Mouse (Mus musculus) hindbrain, embryonic 11.5 days (tissue): ENCODE data around the gene Ufd1. TPM values are rescaled to one million over a fixed set of nuclear protein-coding genes. Genes with fewer than 3 reads are reported as not detected.
A peak's percentile ranks its signal among the peaks of the same experiment; 100 is the strongest.
"Not testable (repeated sequence)": the region's sequence is repeated elsewhere in the genome, so short reads cannot be mapped to it uniquely, and the experiment has no call there.

Experiments
- ATAC-seq: fragments of 200-750 bp; cut with Nextera tagmentation; 2 replicates; pipeline ENCODE4 v1.8.0; 2017; ENCODE audit warnings: mild to moderate bottlenecking, moderate TSS enrichment, moderate library complexity; ENCODE audit not compliant: low FRiP score
- DNase-seq: peaks from one replicate; pipeline ENCODE4 v3.0.0-alpha.2; 2015; ENCODE audit warnings: low spot score
- H3K27ac ChIP-seq: fragments of 300-500 bp; sonication (generic); 2 replicates; pipeline ENCODE4 v1.5.1; 2014; ENCODE audit warnings: mild to moderate bottlenecking, low read depth, low read length
- H3K27me3 ChIP-seq: fragments of 300-500 bp; sonication (generic); 2 replicates; pipeline ENCODE4 v1.6.1; 2014; ENCODE audit warnings: mild to moderate bottlenecking, low read length, moderate library complexity, mixed read lengths; ENCODE audit not compliant: control insufficient read depth, insufficient read depth
- H3K36me3 ChIP-seq: fragments of 300-500 bp; sonication (generic); 2 replicates; pipeline ENCODE4 v1.6.1; 2014; ENCODE audit warnings: mild to moderate bottlenecking, low read length, moderate library complexity, mixed read lengths; ENCODE audit not compliant: control insufficient read depth, insufficient read depth
- H3K4me1 ChIP-seq: fragments of 300-500 bp; sonication (generic); replicated peaks from 2 replicates; pipeline ENCODE4 v1.6.1; 2014; ENCODE audit warnings: low read length, mixed read lengths; ENCODE audit not compliant: control insufficient read depth, insufficient read depth
- H3K4me2 ChIP-seq: fragments of 300-500 bp; sonication (generic); replicated peaks from 2 replicates; pipeline ENCODE4 v1.6.1; 2014; ENCODE audit warnings: mild to moderate bottlenecking, low read depth, low read length
- H3K4me3 ChIP-seq: fragments of 300-500 bp; sonication (generic); 2 replicates; pipeline ENCODE4 v1.5.1; 2014; ENCODE audit warnings: low read depth, low read length
- H3K9ac ChIP-seq: fragments of 300-500 bp; sonication (generic); 2 replicates; pipeline ENCODE4 v1.6.1; 2014; ENCODE audit warnings: low read depth, low read length
- H3K9me3 ChIP-seq: fragments of 300-500 bp; sonication (generic); 2 replicates; pipeline ENCODE4 v1.6.1; 2016; ENCODE audit warnings: low read length; ENCODE audit not compliant: control insufficient read depth
- WGBS: fragments of 180-500 bp; shearing (Covaris S2); extraction: QIAGEN DNeasy Blood & Tissue Kit; methylation state at CpG from one replicate; pipeline ENCODE4 v1.1.7; 2014; 5-methylcytosine and 5-hydroxymethylcytosine counted together
- polyA plus RNA-seq: library from polyadenylated mRNA; unstranded; fragments of >200 nt; fragmentation: Nextera tagmentation; extraction: Ambion mirVana; gene quantifications from 2 replicates; pipeline ENCODE4 v1.2.1, GENCODE M21; 2014

Gene Ufd1
- polyA plus RNA-seq, 1 experiment from 2014 or later = 96.1 TPM

DNA sequence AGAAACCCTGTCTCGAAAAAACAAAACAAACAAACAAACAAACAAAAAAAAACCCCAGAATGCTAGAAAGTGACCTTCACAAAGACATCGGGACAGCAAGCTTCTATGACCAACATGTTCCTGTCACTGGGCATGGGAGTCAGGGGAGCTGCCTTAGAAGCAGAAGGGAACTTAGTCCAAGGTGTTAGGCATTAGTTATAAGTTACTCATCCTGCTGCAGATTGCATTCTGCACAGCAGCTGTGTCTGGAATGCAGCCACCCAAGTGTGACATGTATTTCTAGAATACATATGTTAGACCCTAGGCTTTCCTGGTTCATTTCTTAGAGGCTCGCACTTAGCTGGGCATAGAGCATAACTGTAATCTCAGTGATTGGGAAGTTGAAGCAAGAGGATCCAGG lies 17.1 kb downstream of the Ufd1 start:
- DNase-seq (no peak), ATAC-seq (no peak)
- H3K4me2 ChIP-seq = no peak overlapping the region
- no peak overlapping the region for H3K4me3 ChIP-seq
- no peaks in the 10 kb centered on the region for H3K4me1 ChIP-seq
- 93% methylated on average over 3 of the region's 3 CpGs for WGBS
- H3K27ac ChIP-seq = no peak overlapping the region
- H3K27me3 ChIP-seq = no peaks in the 10 kb centered on the region
- H3K36me3 ChIP-seq = peaks cover 6% of the 10 kb centered on the region; the same call in 1 of the 2 replicates
- H3K9me3 ChIP-seq = no peaks in the 10 kb centered on the region
- H3K9ac ChIP-seq = no peak overlapping the region

- no peak for ATAC-seq
- no peaks in the 10 kb centered on the region for H3K4me1 ChIP-seq
- H3K4me2 ChIP-seq = no peak overlapping the region
- H3K9me3 ChIP-seq = no peaks in the 10 kb centered on the region
- DNase-seq = no peak
- H3K27ac ChIP-seq = no peak overlapping the region
- no peaks in the 10 kb centered on the region for H3K27me3 ChIP-seq
- H3K9ac ChIP-seq = no peak overlapping the region
- H3K36me3 ChIP-seq = peaks cover 6% of the 10 kb centered on the region; the same call in 1 of the 2 replicates
- no peak overlapping the region for H3K4me3 ChIP-seq
- WGBS = 94% methylated on average over 6 of the region's 6 CpGs
These were observed 17.5 kb downstream of the Ufd1 start for GRCm38 (mm10) chr16:18829102-18829501.

GRCm38 (mm10) chr16:18833486-18833885 lies 21.9 kb downstream of the Ufd1 start:
- Histone ChIP-seq H3K36me3 (no peaks in the 10 kb centered on the region; the same call in 1 of the 2 replicates), H3K27me3 (no peaks in the 10 kb centered on the region), H3K9ac (no peak overlapping the region), H3K4me2 (no peak overlapping the region), H3K27ac (no peak overlapping the region), H3K9me3 (no peaks in the 10 kb centered on the region), H3K4me1 (no peaks in the 10 kb centered on the region), H3K4me3 (no peak overlapping the region)
- ATAC-seq = no peak
- no peak for DNase-seq
- 81% methylated on average over 2 of the region's 2 CpGs for WGBS

DNA sequence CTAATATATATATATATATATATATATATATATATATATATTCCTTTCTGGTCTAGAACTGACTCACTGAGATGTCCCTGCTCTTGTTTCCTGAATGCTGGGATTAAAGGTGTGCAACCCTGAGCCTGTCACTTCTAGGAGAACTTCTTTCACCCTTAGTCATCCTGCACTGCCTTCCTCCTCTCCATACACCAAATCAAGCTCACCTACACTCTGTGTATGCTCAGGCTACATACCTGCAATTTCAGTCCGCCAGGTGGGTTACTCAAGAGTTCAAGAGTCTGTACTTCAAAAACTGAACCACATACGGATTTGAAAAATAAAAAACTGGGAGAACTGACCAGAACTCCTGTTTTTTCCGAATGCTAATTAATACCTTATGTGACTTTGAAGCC lies 24.5 kb downstream of the Ufd1 start:
- Histone ChIP-seq H3K4me1 (no peaks in the 10 kb centered on the region), H3K4me3 (peak overlapping the region; percentile 86), H3K9ac (no peak overlapping the region; the same call in 1 of the 2 replicates), H3K36me3 (no peaks in the 10 kb centered on the region; the same call in 1 of the 2 replicates), H3K27ac (no peak overlapping the region), H3K4me2 (peak overlapping the region; percentile 74), H3K9me3 (no peaks in the 10 kb centered on the region), H3K27me3 (no peaks in the 10 kb centered on the region)
- ATAC-seq = peak; percentile 62
- no peak for DNase-seq
- WGBS = 27% methylated on average over 3 of the region's 3 CpGs

GRCm38 (mm10) chr16:18836468-18837208 lies 25.1 kb downstream of the Ufd1 start, which contains the start of the genes 2510002D24Rik and Gm28539:
TSS of gene 2510002D24Rik (plus strand) at chr16:18836578.
TSS of gene Gm28539 (plus strand) at chr16:18836584.
- H3K9me3 ChIP-seq = no peaks in the 10 kb centered on the region
- H3K27me3 ChIP-seq = no peaks in the 10 kb centered on the region
- 0 out of 2 replicates have a peak within 1 kb of the TSS, but pooled peaks have one; percentile 9 for H3K27ac ChIP-seq
- 1% methylated on average over 46 of the region's 46 CpGs for WGBS
- no peaks in the 10 kb centered on the region for H3K36me3 ChIP-seq
- H3K4me1 ChIP-seq = no peaks in the 10 kb centered on the region
- peak within 1 kb of the TSS; percentile 86 for H3K4me3 ChIP-seq
- ATAC-seq (peak; percentile 97), DNase-seq (peak; percentile 88)
- H3K9ac ChIP-seq = peak within 1 kb of the TSS; percentile 83
- H3K4me2 ChIP-seq = peak within 1 kb of the TSS; percentile 74

DNA sequence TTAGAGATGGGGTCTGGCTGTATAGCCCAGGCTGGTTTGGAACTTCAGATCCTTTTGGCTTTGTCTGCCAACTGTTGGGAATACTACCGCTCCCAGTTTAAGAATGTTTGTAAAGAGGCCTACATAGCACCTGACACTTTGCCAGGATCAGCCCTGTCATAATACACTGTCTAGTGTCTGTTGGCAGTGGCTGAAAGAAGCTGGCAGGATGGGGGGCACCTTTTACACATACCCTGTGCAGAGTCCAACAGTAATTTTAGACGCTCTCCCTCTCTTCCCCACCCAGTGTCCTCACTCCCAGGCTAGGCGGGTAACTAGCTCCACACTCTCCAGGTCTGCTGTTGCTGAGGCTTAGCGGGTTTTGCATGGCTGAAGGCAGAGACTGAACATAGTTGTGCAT lies 26.8 kb downstream of the Ufd1 start:
- no peaks in the 10 kb centered on the region for H3K27me3 ChIP-seq
- H3K9ac ChIP-seq = no peak overlapping the region
- no peaks in the 10 kb centered on the region for H3K4me1 ChIP-seq
- no peaks in the 10 kb centered on the region for H3K36me3 ChIP-seq
- DNase-seq (no peak), ATAC-seq (no peak)
- H3K27ac ChIP-seq = no peak overlapping the region
- WGBS = 97% methylated on average over 4 of the region's 4 CpGs
- H3K9me3 ChIP-seq = no peaks in the 10 kb centered on the region
- H3K4me3 ChIP-seq = no peak overlapping the region
- no peak overlapping the region for H3K4me2 ChIP-seq

DNA sequence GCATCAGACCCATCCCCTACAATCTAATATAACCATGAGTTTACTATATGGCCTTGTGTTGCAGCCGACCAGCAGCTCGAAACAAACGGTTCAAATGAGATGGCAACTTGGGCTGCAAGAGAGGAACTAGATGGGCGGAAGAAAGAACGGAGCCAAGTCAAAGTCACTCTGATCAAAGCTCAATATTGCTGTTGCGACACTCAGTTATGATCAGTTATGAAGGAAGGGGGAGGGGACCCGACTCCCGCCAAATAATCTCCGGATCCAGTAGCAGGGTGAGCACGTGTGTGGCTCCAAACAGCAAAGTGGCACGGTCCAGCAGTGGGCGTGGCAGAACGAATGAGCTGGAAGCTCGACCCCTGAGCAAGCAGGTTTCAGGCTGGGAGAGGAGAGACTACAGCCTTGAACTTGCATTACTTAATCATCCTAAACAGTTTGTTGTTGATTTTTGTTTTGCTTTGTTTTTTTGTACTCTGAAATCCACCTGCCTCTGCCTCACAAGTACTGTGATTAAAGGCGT lies 34.8 kb downstream of the Ufd1 start:
- Histone ChIP-seq H3K9me3 (no peaks in the 10 kb centered on the region), H3K36me3 (no peaks in the 10 kb centered on the region), H3K9ac (no peak overlapping the region), H3K4me2 (no peak overlapping the region), H3K27me3 (no peaks in the 10 kb centered on the region), H3K27ac (no peak overlapping the region), H3K4me1 (no peaks in the 10 kb centered on the region), H3K4me3 (no peak overlapping the region)
- 90% methylated on average over 15 of the region's 15 CpGs for WGBS
- no peak for ATAC-seq
- DNase-seq = no peak

- H3K9ac ChIP-seq, ATAC-seq, H3K36me3 ChIP-seq, DNase-seq, H3K27me3 ChIP-seq, H3K4me2 ChIP-seq, H3K4me3 ChIP-seq, H3K4me1 ChIP-seq, H3K27ac ChIP-seq, H3K9me3 ChIP-seq: not testable (repeated sequence)
- 92% methylated on average over 15 of the region's 17 CpGs for WGBS
These were observed 38.1 kb downstream of the Ufd1 start for GRCm38 (mm10) chr16:18849521-18850190.
